Mouse (Mus musculus) c-Kit-positive CD71-positive TER-119-positive erythroid progenitor cells, embryonic 14.5 days (primary cell): Measurements from ENCODE around the gene Tpbgl.
A peak's percentile ranks its signal among the peaks of the same experiment; 100 is the strongest.

ENCODE experiments used
- DNase-seq: peaks from one replicate; pipeline ENCODE4 v3.0.0-alpha.2; 2013; ENCODE audit warnings: low spot score

The Tpbgl gene

DNA sequence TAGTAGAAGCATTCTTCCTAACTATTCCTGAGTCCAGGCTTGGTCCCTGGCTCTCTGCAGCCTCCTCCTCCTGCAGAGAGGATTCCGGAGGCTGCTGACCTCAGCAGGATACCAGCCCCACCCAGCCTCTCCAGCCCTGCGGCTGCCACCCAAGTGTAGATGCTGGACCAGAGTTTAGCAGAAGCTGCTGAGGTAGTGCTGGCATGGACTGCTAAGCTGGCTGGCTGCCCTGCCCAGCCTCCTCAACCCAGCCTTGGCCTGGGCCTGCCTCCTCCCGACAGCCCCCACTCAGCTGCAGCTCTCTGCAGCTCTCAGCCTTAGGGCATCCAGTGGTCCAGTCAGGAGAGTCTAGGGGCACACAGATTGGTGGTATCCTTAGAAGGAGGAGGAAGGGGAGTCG is 14.3 kb upstream of the Tpbgl start:
- DNase-seq, result no peak

- DNase-seq, result no peak
Measured at GRCm38 (mm10) chr7:99633966-99634665, 7.2 kb upstream of the Tpbgl start.

- DNase-seq, result no peak
Measured at GRCm38 (mm10) chr7:99632286-99632685, 5.4 kb upstream of the Tpbgl start.

GRCm38 (mm10) chr7:99627366-99627765 is 463 bp upstream of the Tpbgl start:
- DNase-seq, result no peak

DNA sequence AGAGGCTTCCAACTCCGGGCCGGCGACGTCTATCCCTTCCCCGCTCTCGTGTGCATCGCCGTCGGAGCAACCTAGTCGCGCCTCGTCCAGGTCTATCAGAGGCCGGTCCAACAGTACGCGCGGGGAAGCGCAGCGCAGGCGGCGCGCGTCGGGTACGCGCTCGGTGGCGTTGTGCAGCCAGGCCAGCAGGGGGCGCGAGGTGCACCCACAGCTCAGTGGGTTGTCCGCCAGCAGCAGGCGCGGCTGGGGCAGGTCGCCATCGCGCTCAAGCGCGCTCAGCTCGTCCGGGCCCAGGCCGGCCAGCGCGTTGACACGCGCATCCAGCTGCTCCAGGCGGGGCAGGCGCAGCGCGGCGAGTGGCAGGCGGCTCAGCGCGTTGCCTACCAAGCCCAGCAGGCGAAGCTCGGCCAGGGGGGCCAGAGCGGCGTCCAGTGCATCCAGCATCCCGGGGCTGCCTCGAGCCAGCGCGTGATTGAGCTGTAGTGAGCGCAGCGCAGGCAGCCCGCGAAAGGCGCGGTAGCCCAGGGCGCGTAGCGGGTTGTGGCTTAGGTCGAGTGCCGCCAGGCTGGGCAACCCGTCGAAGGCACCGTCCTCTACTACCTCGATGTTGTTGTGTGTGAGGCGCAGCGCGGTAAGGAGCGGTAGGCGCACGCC is 1.1 kb downstream of the Tpbgl start:
- no peak for DNase-seq

GRCm38 (mm10) chr7:99618860-99619259 is 8.0 kb downstream of the Tpbgl start:
- no peak for DNase-seq

DNA sequence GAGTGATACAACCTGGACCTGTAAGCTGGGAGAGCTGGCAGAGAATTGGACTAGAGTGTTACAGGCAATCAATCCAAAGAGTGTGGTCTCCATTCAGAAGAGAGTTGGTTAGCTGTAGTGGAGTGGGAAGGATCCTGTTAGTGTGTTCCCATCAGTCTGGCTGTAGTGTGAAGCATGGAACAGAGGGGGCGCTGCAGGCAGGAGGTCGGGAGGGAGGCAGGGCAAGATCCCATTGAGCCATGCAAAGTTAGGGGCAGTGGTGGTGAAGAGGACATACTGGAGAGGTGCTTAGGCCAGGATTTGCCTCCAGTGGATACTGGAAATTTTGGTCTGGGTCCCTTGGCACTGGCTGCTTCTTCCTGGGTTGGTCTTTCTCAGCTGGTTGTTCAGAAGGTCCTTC is 8.6 kb downstream of the Tpbgl start:
- DNase-seq, result no peak

DNA sequence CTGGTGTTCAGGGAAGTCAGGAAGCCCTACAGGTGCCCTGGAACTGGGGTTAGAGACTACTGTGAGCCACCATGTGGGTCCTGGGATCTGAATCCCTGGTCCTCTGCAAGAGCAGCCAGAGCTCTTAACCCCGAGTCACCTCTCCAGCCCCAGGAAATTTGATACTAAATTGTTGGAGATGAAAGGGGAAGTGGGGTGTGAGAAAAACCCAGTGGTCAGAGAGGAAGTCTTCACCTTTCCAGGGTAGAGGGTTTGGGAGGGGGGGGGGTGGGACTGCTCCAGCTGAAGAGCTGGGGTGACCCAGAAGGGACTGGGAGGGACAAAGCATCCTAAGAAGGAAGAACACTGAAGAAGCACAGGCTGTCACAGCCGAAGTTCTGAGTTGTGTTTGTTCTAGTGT is 19.3 kb downstream of the Tpbgl start:
- DNase-seq, result no peak

GRCm38 (mm10) chr7:99606766-99607165 is 20.1 kb downstream of the Tpbgl start:
- no peak for DNase-seq

DNA sequence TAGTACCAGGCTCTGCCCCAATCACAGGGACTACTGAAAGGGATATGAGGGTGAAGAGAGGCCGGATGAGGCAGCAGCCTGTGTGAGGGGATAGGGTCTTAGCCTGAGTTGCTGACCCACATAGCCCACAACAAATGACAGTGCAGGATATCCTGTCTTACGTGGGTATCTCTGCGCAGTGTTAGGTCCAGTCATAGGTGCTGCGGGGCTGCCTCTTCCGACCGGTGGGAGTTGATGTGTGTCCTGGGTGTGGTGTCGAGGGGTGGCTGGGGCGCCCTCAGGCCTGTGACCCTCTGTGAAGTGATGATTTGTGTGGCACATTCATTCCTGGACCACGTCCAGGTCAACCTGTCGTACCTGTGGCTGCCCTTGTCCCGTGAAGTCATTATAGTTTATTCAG is 20.6 kb downstream of the Tpbgl start:
- DNase-seq, result no peak

DNA sequence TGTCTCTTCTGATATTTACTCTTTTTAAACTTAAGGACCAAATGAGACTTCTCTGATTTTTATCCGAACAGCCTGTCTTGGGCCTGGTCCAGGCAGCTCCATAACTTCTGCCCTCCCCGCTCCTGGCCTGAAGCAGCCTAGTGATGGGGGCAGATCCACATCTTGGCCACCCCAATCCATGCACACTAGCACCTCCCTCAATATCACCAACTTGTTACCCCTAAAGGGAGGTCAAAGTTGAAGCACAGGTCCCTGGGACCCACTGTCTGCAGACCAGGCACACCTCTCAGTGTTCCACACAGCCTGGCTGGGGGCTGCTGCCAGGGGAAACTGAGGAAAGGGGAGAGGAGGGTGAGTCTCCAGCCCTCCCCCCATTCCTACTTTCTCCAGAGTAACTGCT is 21.8 kb downstream of the Tpbgl start:
- no peak for DNase-seq

DNA sequence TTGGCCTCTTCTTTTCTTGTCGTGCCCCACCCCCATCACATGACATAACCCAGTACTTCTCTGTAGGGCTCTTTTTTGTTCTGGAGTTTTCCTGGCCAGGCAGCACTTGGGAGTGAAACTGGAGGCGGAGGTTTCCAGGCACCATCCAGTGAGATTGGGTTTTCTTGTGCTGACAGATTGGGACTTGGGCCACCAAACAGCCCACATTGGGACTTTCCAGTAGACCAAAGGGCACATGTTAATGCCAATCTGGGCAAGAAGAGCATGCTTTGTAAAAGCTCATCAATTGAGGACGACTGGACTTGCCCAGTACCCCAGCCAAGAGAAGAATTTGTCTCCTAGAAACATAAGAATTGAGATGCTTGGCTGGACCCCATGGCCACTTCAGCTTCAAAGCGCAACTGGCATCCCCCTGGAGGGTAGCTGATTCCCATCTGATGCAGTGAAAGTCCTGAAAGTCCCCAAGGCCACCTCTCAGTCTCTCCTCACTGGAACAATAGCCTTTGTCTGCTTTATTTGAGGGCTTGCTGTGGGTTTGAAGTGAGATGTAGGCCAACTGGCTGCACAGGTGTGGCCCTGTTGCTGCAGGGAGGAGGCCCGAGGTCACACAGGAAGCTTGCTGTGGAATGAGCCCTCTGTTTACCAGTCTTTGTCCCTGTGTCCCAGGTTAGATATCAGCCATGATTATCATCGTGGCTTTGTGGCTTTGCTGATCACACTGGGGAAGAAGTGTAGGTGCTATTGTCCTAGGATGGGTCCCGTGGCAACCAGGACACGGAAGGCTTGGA is 22.8 kb downstream of the Tpbgl start:
- no peak for DNase-seq

DNA sequence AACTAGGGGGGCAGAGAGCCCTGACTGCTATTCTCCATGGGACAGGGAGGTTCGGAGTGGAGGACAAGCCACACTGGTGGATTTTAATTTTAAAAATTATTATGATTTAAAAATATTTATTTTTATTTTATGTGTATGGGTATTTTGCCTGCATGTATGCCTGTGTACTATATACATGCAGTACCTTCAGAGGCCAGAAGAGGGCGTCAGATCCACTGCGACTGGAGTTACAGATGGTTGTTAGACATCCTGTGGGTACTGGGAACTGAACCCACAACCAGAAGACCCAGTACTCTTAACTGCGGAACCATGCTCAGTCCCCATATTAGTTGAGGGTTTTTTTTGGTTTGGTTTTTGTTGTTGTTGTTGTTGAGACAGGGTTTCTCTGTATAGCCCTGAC is 28.2 kb downstream of the Tpbgl start:
- DNase-seq, result no peak

- peak; percentile 93 for DNase-seq
Measured at GRCm38 (mm10) chr7:99593868-99594803, 32.8 kb downstream of the Tpbgl start.

DNA sequence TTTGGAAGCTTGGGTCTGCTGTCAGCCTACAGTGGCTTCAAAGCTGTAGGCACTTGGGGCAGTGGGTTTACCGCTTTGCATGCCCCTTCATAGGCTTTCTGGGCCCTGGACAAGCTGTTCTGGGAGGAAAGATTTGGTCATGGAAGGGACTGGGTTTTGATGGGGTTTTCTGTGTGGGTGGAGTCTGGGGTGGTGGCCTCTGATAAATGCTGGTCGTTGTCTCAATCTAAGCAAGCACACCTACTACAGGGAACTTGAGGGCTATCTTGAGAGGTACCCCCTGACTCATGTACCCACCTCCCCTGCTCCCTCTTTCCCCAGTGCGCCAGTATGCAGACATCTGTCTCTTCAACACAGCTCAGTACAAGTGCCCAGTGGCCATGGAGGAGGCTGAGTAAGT is 34.2 kb downstream of the Tpbgl start:
- DNase-seq, result peak; percentile 79

GRCm38 (mm10) chr7:99590646-99591045 is 36.3 kb downstream of the Tpbgl start:
- peak; percentile 59 for DNase-seq

- peak; percentile 83 for DNase-seq
Measured at GRCm38 (mm10) chr7:99590064-99590463, 36.8 kb downstream of the Tpbgl start.

DNA sequence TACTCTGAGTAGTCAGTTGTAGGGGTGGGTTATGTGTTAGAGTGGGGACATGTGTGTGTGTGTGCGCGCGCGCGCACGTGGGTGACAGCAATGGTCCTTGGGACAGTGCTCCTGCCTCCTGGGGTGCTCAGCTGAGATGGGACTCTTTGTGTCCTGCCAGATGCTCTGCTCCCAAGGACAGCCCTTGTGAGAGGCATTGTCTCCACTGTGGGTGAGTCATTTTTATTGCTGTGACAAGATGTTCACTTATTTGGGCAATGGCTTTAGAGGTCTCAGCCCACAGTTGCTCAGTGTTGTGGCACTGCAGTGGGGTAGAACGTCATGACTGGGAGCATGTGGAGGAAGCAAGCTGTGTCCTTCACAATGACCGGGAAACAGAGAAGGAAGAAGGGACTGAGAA is 40.9 kb downstream of the Tpbgl start:
- DNase-seq, result no peak

DNA sequence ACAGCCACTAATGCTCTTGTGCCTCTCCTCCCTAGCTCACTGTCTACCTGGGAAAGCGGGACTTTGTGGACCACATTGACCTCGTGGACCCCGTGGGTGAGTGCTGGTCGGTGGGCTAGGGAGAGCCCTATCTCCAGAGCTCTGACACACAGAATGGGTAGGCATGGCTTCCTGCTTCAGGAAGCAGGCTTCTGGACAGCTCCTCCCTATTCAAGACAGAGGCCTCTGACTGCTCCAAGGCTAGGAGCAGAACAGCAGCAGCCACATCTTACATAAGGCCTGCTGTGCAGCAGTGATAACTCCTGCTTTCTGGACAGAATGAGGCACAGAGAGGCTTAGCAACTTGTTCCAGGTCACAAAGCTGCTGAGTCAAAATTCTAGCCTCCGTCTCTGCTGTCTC is 43.3 kb downstream of the Tpbgl start:
- no peak for DNase-seq

DNA sequence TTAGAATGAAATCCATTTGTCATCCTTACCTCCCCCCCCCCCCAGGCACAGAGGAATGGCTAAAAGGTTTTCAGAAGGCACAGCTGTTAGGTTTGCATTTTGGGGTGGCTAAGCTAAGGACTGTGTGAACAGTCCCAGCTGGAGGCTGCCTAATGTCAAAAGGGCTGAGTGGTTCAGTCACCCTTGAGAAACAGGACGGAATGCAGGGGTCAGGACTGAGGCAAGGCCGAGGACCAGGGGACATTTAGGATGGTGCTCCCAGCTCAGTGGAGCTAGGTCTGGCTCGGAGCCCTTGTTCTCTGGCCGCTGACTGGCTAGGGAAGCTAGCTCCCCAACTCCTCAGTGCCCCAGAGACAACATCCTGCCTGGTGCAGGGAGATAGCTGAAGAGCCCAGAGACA is 44.0 kb downstream of the Tpbgl start:
- no peak for DNase-seq

GRCm38 (mm10) chr7:99582306-99582705 is 44.6 kb downstream of the Tpbgl start:
- no peak for DNase-seq

GRCm38 (mm10) chr7:99580247-99580646 is 46.7 kb downstream of the Tpbgl start:
- no peak for DNase-seq
